Mouse (Mus musculus) heart, postnatal 36 days (tissue): ENCODE measurements around the gene Sgpl1. TPM values are rescaled to one million over a fixed set of nuclear protein-coding genes. Genes with fewer than 3 reads are reported as not detected.
A peak's percentile ranks its signal among the peaks of the same experiment; 100 is the strongest.

ENCODE experiments used
- DNase-seq, 2 experiments: peaks; one replicate each; pipeline ENCODE4 v3.0.0; 2021 to 2022
- intact Hi-C: fragments of 180-260 bp; cut with DNase I; formaldehyde crosslinking; loops from one replicate; pipeline ENCODE4 v1.15.1; 2025
- total RNA-seq, 2 experiments: library from RNA; stranded (reverse); gene quantifications; 2 replicates each; pipeline ENCODE4 v1.2.3; 2021

The Sgpl1 gene
- total RNA-seq, 2 experiments from 2014 or later = 17.8 to 19.8 TPM

DNA sequence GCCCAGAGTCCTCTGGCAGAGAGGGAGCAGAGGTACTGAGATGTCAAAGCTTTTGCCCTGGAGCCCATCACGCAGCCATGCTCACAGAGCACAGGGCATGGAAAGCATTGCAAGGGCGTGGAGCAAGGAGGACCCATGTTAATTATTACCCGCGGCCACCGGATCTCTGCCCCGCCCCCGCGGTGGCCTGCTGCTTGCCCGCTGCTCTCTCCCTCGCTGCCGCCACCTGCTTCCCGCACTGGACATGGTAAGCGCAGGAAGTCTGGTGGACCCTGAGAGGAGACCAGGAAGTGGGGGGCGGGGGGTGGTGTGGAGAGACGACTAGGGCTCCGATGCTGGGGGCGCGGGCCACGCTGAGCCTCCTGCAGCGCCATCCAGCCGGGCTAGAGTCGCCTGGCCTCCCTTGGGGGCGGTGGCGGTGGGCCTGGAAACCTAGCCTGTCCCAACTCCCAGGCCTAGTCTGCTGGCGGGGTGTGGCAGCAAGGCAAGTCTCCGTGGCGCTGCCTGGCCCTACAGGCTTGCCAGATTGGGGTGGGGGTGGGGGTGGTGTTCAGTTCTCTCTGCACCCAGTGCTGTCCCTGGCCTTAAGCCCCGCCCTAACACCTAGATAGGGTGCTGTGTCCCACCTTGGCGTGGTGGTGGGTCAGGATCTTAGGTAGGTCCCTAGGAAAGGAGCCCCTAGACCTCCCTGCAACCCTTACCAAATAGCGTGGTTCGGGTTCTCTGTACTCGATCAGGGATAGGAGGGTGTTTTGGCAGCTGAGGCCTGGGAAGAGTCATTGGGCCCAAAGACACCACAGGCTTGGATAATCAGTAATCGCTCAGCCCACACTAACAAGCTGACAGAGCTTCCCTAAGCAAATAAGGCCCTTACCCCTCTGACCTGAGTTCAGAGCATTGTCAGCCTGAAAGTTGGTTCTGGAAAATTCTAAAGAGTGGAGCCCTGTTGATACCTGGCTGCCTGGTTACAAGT, 58.0 kb downstream of the Sgpl1 start, which contains the start of gene Pcbd1:
Gene Pcbd1, plus strand, starts transcription at position 162 of the 973 bp plus-strand sequence.
- intact Hi-C loops = no loop called here
- DNase-seq = no peak

DNA sequence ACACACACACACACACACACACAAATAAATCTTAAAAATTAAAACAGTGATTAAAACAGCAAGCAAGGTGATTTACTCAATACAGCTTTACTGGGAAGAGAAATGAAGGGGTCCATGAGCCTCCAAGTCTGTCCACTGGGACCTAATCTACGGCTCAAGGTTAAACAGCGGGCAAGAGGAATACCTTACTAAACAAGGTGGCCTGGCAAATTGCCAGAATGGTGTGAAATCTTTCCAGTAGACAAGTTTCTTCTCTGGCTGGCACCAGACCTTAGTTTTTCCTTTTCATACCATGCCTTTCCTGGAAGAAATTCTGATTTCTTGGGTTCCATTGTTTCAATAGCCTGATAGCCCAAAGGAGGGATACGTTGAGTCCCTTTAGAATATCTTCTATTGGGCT, 59.0 kb downstream of the Sgpl1 start:
- DNase-seq = no peak
- intact Hi-C loops = no loop called here

DNA sequence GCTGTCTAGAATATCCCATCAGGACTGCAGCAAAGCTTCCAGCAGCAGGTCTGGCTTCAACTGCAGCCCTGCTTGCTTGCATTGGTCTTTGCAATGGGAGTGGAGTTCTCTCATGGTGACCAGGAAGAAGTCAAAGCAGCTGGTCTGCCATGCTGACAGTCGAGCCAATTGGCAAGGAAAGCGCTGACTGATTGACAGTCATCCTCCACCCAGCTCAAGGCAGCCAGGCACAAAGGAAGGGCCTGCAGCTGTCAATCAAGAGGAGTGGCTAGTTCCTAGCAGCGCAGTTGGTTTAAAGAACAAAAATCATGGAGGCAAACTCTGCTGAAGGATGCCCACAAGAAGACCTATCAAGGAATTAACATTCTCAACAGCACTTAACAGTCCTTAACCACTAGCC, 61.0 kb downstream of the Sgpl1 start:
- intact Hi-C loops = no loop called here
- no peak for DNase-seq

DNA sequence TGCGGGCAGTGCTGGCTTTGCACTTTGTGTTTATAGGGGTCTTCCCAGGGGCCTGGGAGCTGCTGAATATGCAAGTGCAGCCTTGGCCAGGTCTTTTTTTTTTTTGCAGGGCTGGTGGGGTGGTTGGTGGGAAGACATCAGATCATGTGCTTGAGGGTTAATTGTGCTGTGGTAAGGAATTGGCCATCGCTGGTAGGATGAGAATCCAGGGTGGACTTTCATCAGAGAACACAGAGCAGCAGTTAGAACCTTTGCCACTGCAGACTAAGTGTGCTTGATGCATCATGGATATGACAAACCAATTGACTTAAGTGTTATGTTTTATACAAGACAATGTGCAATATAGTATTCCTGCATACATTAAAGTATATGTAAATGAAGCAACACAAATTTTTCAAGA, 62.1 kb downstream of the Sgpl1 start:
- intact Hi-C loops = no loop called here
- no peak for DNase-seq

DNA sequence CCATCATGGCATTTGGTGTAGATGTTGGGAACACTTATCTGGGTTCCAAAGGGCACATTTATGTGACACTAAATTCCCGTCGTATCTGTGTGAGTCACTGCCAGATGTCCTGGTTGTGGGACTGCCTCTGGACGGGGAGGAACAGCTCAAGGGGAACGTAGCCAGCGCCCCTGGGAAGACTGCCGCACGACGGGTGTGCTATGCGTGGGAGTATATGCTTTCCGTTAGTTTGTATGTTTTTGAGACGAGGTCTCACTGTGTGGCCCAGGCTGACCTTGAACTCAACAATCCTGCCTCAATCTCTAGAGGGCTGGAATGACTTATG, 66.6 kb downstream of the Sgpl1 start:
- DNase-seq = no peak
- intact Hi-C loops = no loop called here

DNA sequence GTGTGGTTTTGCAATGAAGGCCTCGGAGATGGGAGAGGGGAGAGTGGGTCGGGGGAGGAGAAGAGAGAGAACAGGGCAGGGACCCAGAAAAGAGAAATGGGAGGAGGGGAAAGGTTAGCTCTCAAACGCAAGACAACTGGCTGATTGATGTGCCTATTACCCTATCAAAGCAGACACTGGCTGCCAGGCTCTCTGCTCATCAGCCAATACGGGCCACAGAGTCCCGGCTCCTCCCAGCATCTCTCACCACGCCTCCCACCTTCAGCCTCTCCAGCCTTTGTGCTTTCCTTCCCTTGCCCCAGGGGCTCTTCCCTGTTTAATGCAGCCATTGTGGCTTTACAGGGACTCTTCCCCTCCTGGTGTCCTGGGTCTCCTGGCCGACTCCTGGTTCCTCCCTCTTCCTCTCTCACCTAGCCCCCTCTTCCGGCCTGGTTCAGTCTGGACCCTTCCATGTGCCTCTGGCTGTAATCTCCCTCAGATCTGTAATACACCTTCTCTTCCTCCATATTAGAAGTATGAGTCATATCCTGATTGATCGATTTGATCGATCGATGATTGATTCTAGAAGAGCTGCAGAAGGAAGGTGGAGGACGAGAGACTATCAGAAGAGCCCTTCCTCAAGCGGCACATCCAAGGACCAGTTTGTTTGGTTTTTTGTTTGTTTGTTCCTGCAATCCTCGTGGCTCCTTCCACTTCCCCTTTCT, 67.1 kb downstream of the Sgpl1 start:
- intact Hi-C loops = no loop called here
- DNase-seq = peak; percentile 17 to 24

DNA sequence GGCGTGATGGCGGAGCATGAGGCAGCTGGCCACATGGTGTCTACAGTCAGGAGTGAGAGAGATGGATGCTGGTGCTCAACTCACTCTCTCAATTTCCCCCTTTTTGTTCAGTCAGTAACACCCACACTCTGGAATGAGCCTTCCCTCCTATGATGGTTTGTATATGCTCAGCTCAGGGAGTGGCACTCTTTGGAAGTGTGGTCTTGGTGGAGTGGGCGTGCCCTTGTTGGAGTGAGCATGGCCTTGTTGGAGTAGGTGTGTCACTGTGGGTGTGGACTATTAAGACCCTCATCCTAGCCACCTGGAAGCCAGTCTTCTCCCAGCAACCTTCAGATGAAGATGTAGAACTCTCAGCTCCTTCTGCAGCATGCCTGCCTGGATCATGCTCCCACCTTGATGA, 71.9 kb downstream of the Sgpl1 start:
- no peak for DNase-seq
- intact Hi-C loops = no loop called here

DNA sequence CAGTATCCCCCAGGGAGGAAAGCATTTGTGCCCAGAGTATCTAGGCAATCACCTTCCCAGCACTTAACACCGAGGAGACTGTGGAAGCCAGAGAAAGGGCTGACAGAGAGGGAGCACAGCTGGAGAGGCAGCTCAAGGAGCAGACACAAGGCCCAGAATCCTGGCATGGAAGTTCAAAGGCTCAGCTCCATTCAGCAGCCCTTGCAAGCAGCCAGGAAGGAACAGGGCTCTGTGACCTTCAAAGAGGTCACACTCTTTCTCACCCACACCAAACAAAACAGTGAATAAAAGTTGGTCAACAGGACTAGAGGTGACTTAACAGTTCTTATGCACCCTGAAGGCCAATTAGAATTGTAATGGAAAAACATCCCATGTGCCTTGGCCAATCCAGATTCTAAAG, 72.9 kb downstream of the Sgpl1 start:
- intact Hi-C loops = no loop called here
- DNase-seq = no peak

DNA sequence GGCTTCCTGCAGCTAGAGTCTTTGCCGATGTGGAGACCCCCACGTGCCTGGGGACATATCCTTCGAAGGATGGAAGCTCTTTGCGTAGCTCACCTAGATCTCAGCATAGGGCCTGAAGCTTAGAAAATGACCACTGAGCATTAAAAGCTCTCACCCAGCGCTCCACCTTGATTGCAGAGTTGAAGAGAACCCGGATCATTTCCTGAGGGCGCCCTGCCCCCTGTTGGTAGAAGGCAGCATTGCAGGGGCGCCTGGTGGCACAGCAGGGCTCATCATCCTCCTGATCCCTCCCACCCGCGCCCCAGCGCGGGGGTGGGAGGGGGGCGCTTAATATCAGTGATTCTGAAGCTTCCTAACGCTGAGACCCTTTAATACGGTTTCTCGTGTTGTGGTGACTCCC, 75.2 kb downstream of the Sgpl1 start:
- intact Hi-C loops = loop anchor here (2.0 kb wide), 1 partner anchor 294 kb away; no protein-coding TSS in a partner anchor
- DNase-seq = peak; percentile 46 to 68

DNA sequence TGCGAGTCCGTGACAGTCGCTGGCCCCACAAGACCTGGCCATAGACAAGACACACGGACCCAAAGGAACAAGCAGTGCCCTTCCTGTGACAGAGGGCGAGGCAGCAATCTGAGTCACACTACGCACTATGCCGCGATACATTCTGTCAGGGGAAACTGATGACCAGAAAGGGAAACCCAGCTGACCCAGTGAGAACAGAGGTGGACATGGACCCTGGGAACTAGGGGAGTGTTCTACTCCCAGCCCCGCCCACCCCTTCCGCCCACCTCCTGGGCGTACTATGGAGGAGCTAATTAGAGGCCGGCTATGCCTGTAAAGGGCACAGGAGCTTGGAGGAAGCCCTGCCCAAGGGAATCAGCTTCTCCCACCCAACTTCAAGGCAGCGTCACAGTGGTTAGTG, 78.3 kb downstream of the Sgpl1 start:
- DNase-seq = no peak
- intact Hi-C loops = loop anchor here (10.0 kb wide), 1 partner anchor 654 kb away; no protein-coding TSS in a partner anchor

DNA sequence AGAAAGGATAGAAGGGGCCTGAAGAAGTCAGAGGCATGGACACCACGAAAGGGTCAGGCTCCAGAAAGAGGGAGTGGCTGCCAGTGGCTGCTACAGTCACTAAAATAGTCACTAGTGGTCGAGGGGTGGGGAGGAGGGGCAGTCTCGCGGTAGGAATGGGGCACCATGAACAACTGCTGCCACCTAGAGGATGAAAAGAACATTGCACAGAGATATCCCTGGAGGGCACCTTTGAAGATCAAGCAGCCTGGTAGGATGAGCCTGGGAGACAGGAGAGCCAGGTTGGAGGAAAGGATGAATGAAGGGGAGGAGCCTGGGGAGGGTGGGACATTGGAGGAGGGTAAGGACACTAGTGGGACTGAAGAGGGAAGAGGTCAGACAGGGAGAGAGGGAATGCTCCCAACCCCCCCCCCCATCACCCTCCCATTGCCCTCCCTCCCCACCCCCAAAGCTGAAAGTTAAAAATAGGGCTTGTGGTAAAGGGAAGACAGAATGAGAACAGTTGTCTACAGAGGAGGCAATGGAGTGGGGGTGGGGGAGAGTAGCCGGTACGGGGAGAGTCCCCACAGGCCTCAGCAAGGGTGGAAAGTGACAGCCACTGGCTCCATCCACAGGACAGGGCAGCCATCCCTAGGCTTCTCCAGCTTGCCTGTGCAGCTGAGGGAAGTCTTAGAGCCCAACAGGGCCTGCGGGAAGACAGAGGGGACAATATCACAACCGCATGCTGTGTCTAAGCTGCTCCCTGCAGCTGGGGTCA, 78.9 kb downstream of the Sgpl1 start:
- DNase-seq = peak; percentile 35 to 53
- intact Hi-C loops = loop anchor here (10.0 kb wide), 1 partner anchor 654 kb away; no protein-coding TSS in a partner anchor

DNA sequence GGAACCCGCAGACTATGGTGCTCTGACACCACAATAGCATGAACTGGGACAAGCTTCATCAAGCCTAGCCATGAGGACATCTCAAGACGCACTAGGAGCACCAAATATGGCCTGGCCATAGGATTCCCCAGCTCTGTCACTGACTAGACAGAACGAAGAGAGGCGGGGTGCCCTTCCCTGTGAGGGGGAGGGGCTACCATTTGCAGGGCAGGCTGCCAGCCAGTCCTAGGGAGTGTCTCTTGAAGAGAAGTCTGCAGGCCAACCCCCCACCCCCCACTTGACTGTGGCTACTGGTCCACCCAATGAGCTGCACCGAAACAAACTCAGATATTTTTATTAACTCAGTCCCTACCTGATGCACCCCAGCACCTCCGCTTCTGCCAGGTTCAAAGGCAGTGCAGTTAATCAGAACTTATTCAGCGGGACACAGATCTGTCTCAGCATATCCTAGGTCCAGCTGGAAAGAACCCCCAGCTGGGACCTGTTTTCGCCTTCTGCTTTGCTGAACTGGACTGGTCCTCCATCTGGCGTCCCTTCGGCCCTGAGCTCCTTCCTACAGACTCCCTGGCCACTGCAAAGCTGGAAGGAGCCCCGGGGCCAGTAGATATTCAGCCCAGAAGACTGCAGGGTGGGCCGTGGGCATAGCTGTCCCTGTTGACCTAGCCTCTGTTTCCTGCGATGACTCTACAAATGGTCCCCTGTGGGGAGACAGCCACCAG, 82.1 kb downstream of the Sgpl1 start:
- intact Hi-C loops = loop anchor here (10.0 kb wide), 1 partner anchor 651 kb away; no protein-coding TSS in a partner anchor
- no peak for DNase-seq

DNA sequence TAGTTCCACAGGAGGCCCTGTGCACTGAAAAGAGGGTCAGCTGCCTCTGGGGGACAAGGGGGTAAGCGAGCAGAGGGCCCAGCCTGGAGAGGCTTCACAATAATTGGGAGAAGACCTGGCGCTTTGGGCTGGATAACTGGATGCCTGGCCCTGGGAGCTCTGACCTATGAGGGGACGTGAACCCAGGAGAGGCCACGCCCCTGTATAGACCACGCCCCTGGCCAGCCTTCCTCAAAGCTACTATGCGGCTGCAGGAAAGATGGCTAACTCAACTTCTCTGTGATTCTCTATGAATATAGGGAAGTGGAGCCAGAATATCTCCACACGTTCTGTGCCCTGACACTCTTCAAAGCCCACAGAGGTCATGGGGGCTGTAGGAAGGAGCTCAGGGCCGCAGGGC, 82.9 kb downstream of the Sgpl1 start:
- intact Hi-C loops = loop anchor here (10.0 kb wide), 1 partner anchor 650 kb away; no protein-coding TSS in a partner anchor
- no peak for DNase-seq

DNA sequence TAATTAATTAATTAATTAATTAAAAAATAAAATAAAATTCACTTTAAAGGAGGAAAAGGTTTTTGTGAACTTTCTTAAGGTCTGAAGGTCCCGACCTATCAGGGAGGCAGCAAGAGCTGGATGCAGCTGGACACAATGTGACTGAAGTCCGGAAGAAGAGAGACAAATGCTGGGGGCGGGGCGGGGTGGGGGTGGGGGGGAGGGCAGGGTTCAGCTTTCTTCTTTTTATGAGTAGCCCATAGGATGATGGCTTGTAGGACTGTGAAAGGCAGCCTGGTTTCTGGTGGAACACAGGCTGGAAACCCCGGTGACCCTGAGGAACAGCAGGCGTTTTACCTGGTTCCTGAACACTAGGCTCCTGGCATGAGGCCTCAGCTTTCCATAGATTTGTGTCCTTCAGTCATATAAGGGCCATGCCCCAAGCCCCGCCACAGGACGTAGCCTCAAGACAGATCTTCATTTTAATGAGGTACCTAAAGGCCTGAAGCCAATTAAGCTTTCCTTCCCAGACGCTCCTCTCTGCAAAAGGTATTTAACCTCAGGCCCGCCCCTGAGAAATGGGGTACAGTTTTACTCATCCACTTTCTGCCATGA, 84.1 kb downstream of the Sgpl1 start:
- intact Hi-C loops = loop anchor here (10.0 kb wide), 1 partner anchor 649 kb away; no protein-coding TSS in a partner anchor
- no peak for DNase-seq

DNA sequence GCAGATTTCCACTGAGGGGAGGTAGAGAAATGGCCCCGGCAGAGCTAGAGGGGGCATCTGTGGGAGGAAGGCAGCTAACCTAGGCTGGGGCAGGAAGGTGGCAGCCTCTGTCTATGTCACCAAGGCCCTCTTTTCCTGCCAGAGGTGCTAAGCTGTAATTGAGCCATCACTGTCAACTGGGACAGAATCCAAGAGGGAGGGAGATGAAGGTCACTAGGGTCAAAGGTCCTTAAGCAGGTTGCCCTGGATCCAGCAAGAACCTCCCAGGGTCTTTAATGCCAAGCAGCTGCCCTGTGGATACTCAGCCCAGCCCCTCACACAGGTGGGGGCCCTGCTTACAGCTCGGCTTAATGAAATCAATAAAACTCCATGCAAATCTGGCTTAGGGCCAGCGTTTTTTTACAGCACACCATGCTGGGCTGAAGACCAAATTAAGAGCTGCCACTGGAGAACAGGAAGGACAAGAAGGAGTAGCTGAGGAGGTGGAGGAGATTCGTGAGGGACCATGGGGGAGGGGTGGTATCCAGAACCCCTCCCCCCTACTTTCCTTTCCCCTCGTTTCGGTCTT, 87.9 kb downstream of the Sgpl1 start:
- intact Hi-C loops = loop anchor here (10.0 kb wide), 1 partner anchor 645 kb away; no protein-coding TSS in a partner anchor

DNA sequence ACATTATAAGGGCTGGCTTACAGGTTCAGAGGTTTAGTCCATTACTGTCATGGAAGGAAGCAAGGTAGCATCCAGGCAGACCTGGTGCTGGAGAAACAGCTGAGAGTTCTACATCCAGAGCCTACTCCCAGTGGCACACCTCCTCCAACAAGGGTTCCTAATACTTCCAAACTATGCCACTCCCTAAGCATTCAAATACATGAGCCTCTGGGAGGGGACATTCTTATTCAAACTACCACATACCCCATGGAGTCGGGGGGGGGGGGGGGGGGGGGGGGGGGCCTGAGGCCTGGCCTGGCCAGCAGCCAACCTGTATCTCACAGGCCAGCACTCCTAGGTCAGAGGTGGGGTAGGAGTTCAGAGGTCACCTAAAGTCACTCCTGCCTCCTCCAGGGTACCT, 88.4 kb downstream of the Sgpl1 start:
- intact Hi-C loops = no loop called here
- DNase-seq = no peak

More for the DNA sequence above, 87.9 kb downstream of the Sgpl1 start:
- no peak for DNase-seq

DNA sequence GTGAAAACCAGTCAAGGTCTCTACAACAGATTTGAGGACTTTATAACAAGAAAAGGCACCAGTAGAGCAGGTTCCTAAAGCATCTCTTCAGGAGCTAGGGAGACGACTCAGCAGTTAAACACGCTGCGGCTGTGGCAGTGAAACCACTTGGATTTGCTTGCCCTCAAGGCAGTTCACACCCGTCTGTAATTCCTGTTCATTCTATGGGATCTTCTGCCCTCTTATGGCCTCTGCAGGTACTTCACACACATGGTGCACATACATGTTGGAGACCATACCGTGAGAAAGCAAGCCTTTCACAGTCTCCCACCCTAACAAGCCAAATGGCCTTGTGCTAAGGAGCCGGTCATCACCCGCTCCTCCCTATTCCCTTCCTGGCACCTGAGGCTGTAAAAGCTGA, 90.8 kb downstream of the Sgpl1 start:
- intact Hi-C loops = no loop called here
- no peak for DNase-seq

DNA sequence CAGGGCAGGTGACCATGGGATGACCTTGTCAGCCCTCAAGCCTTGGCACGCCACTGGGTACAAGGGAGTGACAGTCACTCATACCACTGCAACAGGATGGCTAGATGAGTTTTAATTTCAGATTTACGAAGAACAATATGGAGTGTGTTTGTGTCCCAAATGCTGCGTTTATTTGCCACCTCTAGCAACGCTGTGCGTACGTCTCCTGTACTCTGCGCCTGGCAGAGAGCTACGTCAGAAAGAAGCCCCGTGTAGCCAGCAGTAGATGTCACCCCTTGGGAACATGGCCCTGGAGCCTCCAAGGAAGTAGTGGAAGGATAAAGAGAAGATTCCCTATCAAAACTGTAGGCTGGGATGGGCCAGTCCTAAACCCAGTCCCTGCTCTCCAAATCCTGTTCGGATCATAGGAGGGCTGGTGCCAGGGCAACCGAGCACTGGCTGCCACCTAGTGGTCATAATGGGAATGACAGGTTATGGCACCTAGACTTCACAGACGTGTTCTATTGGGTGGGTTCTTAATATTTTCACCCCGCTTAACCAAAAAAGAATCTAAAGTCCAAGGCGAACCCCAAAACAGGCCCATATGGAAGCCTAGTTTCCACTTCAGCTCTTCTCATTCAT, 95.4 kb downstream of the Sgpl1 start:
- intact Hi-C loops = loop anchor here (1.0 to 2.0 kb wide), 2 partner anchors 217 to 273 kb away; no protein-coding TSS in a partner anchor
- peak; percentile 70 to 78 for DNase-seq
